Mouse (Mus musculus) hematopoietic stem cell, adult 5-6 weeks (primary cell): ENCODE results near the gene Mthfd1l. TPM values are rescaled to one million over a fixed set of nuclear protein-coding genes. Genes with fewer than 3 reads are reported as not detected.

ENCODE experiments used
- ATAC-seq, 2 experiments: fragments of 125-278 bp in 1 of 2; replicated peaks in 1 of 2; 2 replicates each; pipeline ENCODE4 v1.8.0; 2016 to 2017; ENCODE audit warnings: inconsistent platforms in 2 of 2, mild to moderate bottlenecking in 2 of 2, moderate number of reproducible peaks in 2 of 2, low read depth in 1 of 2, moderate TSS enrichment in 1 of 2; ENCODE audit not compliant: low FRiP score in 2 of 2, poor library complexity in 2 of 2, severe bottlenecking in 2 of 2, insufficient read depth in 1 of 2, low TSS enrichment in 1 of 2
- total RNA-seq: library from RNA; stranded (forward); fragments of 172-1452, 232-1000 nt; gene quantifications from 2 replicates; pipeline ENCODE4 v1.2.3, GENCODE M21; 2017

The Mthfd1l gene
- total RNA-seq, 1 experiment from 2014 or later, result 82.6 TPM

- ATAC-seq, result no peak
Measured at GRCm38 (mm10) chr10:4153031-4153430, 180.1 kb downstream of the Mthfd1l start.

- no peak for ATAC-seq
Measured at GRCm38 (mm10) chr10:4154035-4154434, 181.1 kb downstream of the Mthfd1l start.

GRCm38 (mm10) chr10:4155521-4155920, 182.6 kb downstream of the Mthfd1l start:
- ATAC-seq, result no peak; a peak in 1 of 4 replicates

- ATAC-seq, result no peak
Measured at GRCm38 (mm10) chr10:4158533-4158932, 185.6 kb downstream of the Mthfd1l start.

- no peak for ATAC-seq
Measured at GRCm38 (mm10) chr10:4159541-4160090, 186.7 kb downstream of the Mthfd1l start.

- no peak for ATAC-seq
Measured at GRCm38 (mm10) chr10:4160242-4160785, 187.4 kb downstream of the Mthfd1l start.

GRCm38 (mm10) chr10:4162049-4162448, 189.1 kb downstream of the Mthfd1l start:
- ATAC-seq, result no peak

- ATAC-seq, result no peak
Measured at GRCm38 (mm10) chr10:4162976-4163375, 190.1 kb downstream of the Mthfd1l start.

GRCm38 (mm10) chr10:4164681-4165080, 191.8 kb downstream of the Mthfd1l start:
- ATAC-seq, result no peak

GRCm38 (mm10) chr10:4168222-4168798, 195.4 kb downstream of the Mthfd1l start:
- ATAC-seq, result no peak

- ATAC-seq, result no peak
Measured at GRCm38 (mm10) chr10:4174229-4174628, 201.3 kb downstream of the Mthfd1l start.

- ATAC-seq, result no peak; a peak in 1 of 4 replicates
Measured at GRCm38 (mm10) chr10:4174717-4175116, 201.8 kb downstream of the Mthfd1l start.

GRCm38 (mm10) chr10:4177285-4177684, 204.4 kb downstream of the Mthfd1l start:
- ATAC-seq, result no peak

- ATAC-seq, result no peak
Measured at GRCm38 (mm10) chr10:4179049-4179790, 206.3 kb downstream of the Mthfd1l start.

GRCm38 (mm10) chr10:4181953-4182352, 209.0 kb downstream of the Mthfd1l start:
- ATAC-seq, result no peak

GRCm38 (mm10) chr10:4182406-4182805, 209.5 kb downstream of the Mthfd1l start:
- ATAC-seq, result peak; percentile 37 to 42; a peak in 2 of 4 replicates

- no peak for ATAC-seq
Measured at GRCm38 (mm10) chr10:4188614-4189402, 215.9 kb downstream of the Mthfd1l start.

- ATAC-seq, result no peak
Measured at GRCm38 (mm10) chr10:4189422-4189821, 216.5 kb downstream of the Mthfd1l start.
